Mouse (Mus musculus): ENCODE data around the gene Pxmp4. TPM values are rescaled to one million over a fixed set of nuclear protein-coding genes. Genes with fewer than 3 reads are reported as not detected.

The Pxmp4 gene
- 118 and 138 TPM in 2 replicates for polyA plus RNA-seq (2012; rRNA removed)

DNA sequence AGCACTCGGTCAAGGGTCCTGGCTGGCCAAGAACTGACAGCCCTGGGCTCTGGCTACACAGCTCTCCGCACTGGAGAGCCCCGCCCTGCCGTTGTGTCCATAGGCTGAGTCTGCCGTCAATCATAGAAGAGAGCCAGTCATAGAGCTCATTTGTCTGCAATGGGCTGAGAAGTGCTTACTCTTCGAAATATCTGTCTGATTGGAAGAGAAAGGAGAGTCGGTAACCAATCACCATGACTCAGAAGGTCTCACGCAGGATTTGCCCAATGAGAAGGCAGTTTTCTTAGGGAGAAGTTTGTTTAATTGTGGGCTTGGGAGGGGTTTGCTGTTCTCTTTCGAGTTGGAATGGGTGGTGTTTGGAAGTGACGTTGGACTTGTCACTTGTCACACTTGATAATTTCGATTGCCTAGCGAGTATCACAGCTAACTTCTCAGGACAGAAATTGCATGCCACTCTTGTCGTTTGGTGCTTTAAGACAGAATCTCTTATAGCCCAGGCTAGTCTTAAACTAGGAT, at the start of gene Pxmp4:
Gene Pxmp4, minus strand, starts transcription at position 71 of the 516 bp plus-strand sequence.
- H3K4me1 ChIP-seq (ENCODE audit: control insufficient read depth, insufficient read depth, low read length), result peaks cover 12% of the 10 kb centered on the region; the same call in 1 of the 2 replicates
- TF ChIP-seq CTCF (conservative IDR thresholded peaks at IDR 0.05; ENCODE audit: insufficient read depth, insufficient read length, low read depth, low read length), result no peak
- peak; percentile 78 for TF ChIP-seq POLR2A (IDR thresholded peaks at IDR 0.05; ENCODE audit: low read depth, low read length)
- no peaks in the 10 kb centered on the region for H3K27me3 ChIP-seq (replicated peaks; ENCODE audit: control insufficient read depth, insufficient read depth, low read length)
- H3K4me3 ChIP-seq (ENCODE audit: insufficient read depth, low read depth, low read length), result peak within 1 kb of the TSS; percentile 100
- H3K27ac ChIP-seq (ENCODE audit: insufficient read depth, low read depth, low read length), result peak within 1 kb of the TSS; percentile 99
- DNase-seq, result peak; percentile 100
- H3K36me3 ChIP-seq (ENCODE audit: control insufficient read depth, insufficient read depth, low read length), result no peaks in the 10 kb centered on the region
- under 1% methylated on average over 13 of the region's 13 CpGs for WGBS

DNA sequence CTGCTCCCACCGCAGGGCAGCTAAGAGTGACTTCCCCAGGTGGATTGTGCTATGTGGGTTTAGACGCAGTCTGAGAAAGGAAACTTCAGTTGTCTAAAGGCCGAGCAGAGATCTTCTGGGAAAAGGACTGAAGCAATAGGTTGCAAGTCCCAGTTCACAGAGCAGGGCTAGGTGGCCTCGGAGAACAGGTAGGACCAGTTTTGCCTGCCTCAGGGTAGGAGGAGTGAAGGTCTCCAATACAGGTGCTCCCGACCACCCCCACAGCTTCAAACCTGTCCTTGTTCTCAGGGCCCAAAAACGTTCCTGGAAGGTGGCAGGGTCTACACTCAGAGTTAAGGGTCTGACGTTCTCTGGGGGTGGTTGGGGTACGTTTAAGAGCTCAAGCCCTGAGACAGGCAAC, 47.9 kb upstream of the Pxmp4 start, which contains the start of gene Chmp4b:
Gene Chmp4b, plus strand, starts transcription at position 343 of the 400 bp plus-strand sequence.
- TF ChIP-seq CTCF (conservative IDR thresholded peaks at IDR 0.05; ENCODE audit: insufficient read depth, insufficient read length, low read depth, low read length) (no peak), POLR2A (IDR thresholded peaks at IDR 0.05; ENCODE audit: low read depth, low read length) (no peak)
- H3K27me3 ChIP-seq (replicated peaks; ENCODE audit: control insufficient read depth, insufficient read depth, low read length), result no peaks in the 10 kb centered on the region
- peak; percentile 79 for DNase-seq
- H3K36me3 ChIP-seq (ENCODE audit: control insufficient read depth, insufficient read depth, low read length), result no peaks in the 10 kb centered on the region
- no peak within 1 kb of the TSS for H3K4me3 ChIP-seq (ENCODE audit: insufficient read depth, low read depth, low read length)
- H3K27ac ChIP-seq (ENCODE audit: insufficient read depth, low read depth, low read length), result peak within 1 kb of the TSS; percentile 97
- H3K4me1 ChIP-seq (ENCODE audit: control insufficient read depth, insufficient read depth, low read length), result peaks cover 9% of the 10 kb centered on the region; the same call in 1 of the 2 replicates
- 49% methylated on average over 8 of the region's 8 CpGs for WGBS

DNA sequence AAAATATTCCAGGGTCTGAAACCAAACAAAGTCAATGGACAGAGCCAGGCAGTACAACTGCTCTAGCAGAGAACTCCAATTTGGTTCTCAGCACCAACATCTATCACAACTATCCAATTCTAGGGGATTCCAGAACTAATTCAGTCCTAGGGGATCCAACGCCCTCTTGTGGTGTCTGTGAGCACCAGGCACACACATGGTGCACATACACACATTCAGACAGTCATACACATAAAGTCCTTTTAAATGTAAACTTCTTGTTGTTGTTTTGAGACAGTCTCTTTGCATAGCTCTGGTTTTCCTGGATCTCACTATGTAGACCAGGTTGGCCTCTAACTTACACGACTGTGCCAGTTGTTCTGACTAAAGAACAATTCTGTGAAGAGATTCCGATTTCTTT, 46.9 kb upstream of the Pxmp4 start:
- Histone ChIP-seq H3K4me3 (ENCODE audit: insufficient read depth, low read depth, low read length) (no peak overlapping the region), H3K36me3 (ENCODE audit: control insufficient read depth, insufficient read depth, low read length) (no peaks in the 10 kb centered on the region), H3K4me1 (ENCODE audit: control insufficient read depth, insufficient read depth, low read length) (peaks cover 7% of the 10 kb centered on the region; the same call in 1 of the 2 replicates), H3K27me3 (replicated peaks; ENCODE audit: control insufficient read depth, insufficient read depth, low read length) (no peaks in the 10 kb centered on the region), H3K27ac (ENCODE audit: insufficient read depth, low read depth, low read length) (peak overlapping the region; percentile 85; the same call in 1 of the 2 replicates)
- 71% methylated on average over 3 of the region's 3 CpGs for WGBS
- no peak for DNase-seq
- TF ChIP-seq CTCF (conservative IDR thresholded peaks at IDR 0.05; ENCODE audit: insufficient read depth, insufficient read length, low read depth, low read length) (no peak), POLR2A (IDR thresholded peaks at IDR 0.05; ENCODE audit: low read depth, low read length) (no peak)

DNA sequence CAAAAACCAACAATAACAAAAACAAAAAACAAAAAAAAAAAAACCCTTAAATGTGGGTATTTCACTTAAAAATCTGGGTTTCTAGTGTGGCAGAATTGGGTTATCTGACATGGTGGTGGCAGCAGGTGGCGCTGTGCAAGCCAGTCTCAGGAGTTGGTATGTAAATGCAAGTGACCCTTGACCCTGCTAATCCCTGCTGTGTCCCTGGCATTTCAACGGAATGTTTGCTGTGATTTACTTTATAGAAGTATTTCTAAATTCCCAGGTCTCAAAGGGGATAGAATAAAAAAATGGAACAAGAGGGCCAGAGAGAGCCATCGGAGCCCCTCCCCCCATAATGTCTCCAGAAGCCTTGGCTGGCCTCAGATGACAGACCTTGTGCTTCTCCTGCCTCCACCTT, 44.6 kb upstream of the Pxmp4 start:
- peaks cover 7% of the 10 kb centered on the region; the same call in 1 of the 2 replicates for H3K4me1 ChIP-seq (ENCODE audit: control insufficient read depth, insufficient read depth, low read length)
- peak; percentile 77 for TF ChIP-seq CTCF (conservative IDR thresholded peaks at IDR 0.05; ENCODE audit: insufficient read depth, insufficient read length, low read depth, low read length)
- TF ChIP-seq POLR2A (IDR thresholded peaks at IDR 0.05; ENCODE audit: low read depth, low read length), result no peak
- no peaks in the 10 kb centered on the region for H3K36me3 ChIP-seq (ENCODE audit: control insufficient read depth, insufficient read depth, low read length)
- H3K27ac ChIP-seq (ENCODE audit: insufficient read depth, low read depth, low read length), result no peak overlapping the region
- 24% methylated on average over 3 of the region's 3 CpGs for WGBS
- DNase-seq, result peak; percentile 63
- H3K4me3 ChIP-seq (ENCODE audit: insufficient read depth, low read depth, low read length), result no peak overlapping the region
- no peaks in the 10 kb centered on the region for H3K27me3 ChIP-seq (replicated peaks; ENCODE audit: control insufficient read depth, insufficient read depth, low read length)

DNA sequence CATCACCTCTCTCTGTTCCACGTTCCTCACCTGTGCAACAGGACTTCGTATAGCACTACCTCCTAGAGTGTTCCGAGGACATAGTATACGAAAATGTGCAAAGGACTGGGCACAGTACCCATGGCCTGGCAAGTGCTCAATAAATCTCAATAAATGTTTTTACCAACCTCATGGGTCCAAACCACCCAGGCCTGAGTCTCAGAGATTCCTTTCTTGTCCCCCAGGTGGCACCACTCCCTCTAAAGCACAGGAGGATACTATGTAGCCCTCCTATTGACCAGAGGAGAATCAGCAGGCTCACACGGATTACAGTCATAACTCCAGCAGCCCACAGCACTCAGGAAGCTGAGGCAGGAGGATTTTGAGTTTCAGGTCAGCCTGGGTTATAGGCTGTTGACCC, 43.1 kb upstream of the Pxmp4 start:
- Histone ChIP-seq H3K4me1 (ENCODE audit: control insufficient read depth, insufficient read depth, low read length) (peaks cover 7% of the 10 kb centered on the region; the same call in 1 of the 2 replicates), H3K36me3 (ENCODE audit: control insufficient read depth, insufficient read depth, low read length) (no peaks in the 10 kb centered on the region), H3K27ac (ENCODE audit: insufficient read depth, low read depth, low read length) (no peak overlapping the region), H3K4me3 (ENCODE audit: insufficient read depth, low read depth, low read length) (no peak overlapping the region), H3K27me3 (replicated peaks; ENCODE audit: control insufficient read depth, insufficient read depth, low read length) (no peaks in the 10 kb centered on the region)
- 81% methylated on average over 5 of the region's 5 CpGs for WGBS
- DNase-seq, result peak; percentile 36
- no peak for TF ChIP-seq POLR2A (IDR thresholded peaks at IDR 0.05; ENCODE audit: low read depth, low read length)
- TF ChIP-seq CTCF (conservative IDR thresholded peaks at IDR 0.05; ENCODE audit: insufficient read depth, insufficient read length, low read depth, low read length), result peak; percentile 44

DNA sequence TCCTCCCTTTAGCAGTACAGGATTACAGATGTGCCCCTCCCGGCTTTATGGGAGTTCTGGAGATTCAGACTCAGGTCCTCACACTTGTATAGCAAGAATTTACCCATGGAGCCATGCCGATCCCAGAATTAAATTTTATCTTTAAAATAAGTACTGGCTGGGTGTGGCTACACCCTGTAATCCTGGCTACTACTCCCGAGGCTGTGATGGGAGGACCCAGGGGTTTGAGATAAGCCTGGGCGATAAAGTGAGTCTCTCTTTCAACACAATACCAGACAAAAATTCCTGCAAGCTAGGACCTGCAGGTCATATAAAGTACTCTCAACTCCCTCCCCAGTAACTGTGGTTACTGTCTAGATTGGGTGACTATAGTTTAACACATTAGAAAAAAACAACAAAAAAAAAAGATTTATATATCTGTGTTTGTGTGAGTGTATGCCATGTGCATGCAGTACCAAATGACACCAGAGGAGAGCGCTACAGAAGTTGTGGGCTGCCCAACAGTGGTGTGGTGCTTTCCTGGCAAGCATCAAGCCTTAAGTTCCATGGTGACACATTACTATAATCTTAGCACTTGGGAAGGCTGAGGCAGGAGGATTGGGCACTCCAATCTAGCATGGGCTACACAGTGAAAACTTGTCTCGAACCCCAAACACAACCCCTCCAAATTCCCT, 39.3 kb upstream of the Pxmp4 start:
- WGBS, result 65% methylated on average over 6 of the region's 6 CpGs
- no peaks in the 10 kb centered on the region for H3K4me1 ChIP-seq (ENCODE audit: control insufficient read depth, insufficient read depth, low read length)
- no peaks in the 10 kb centered on the region for H3K27me3 ChIP-seq (replicated peaks; ENCODE audit: control insufficient read depth, insufficient read depth, low read length)
- no peak for DNase-seq
- TF ChIP-seq CTCF (conservative IDR thresholded peaks at IDR 0.05; ENCODE audit: insufficient read depth, insufficient read length, low read depth, low read length) (no peak), POLR2A (IDR thresholded peaks at IDR 0.05; ENCODE audit: low read depth, low read length) (no peak)
- H3K4me3 ChIP-seq (ENCODE audit: insufficient read depth, low read depth, low read length), result no peak overlapping the region
- no peaks in the 10 kb centered on the region for H3K36me3 ChIP-seq (ENCODE audit: control insufficient read depth, insufficient read depth, low read length)
- H3K27ac ChIP-seq (ENCODE audit: insufficient read depth, low read depth, low read length), result no peak overlapping the region; the same call in 1 of the 2 replicates

DNA sequence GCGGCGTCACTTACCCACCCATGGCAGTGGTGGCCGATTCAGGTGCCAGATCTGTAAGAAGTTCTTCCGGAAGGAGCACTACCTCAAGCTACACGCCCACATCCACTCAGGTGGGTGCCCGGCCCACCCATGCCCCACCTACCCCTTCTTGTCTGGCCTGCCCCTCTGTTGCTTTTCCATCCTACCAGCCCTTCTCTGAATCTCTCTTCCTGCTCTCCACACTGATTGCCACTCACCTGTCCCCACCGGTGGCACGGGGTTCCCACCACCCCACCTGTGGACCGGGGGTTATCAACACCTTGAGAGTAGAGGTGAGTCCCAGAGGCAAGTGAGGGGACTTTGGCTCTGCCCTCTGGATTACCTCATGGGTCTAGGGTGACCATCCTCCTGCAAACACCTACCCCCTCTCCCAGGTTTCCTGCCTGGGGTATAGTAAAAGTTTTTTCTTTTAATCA, 38.5 kb upstream of the Pxmp4 start:
- Histone ChIP-seq H3K36me3 (ENCODE audit: control insufficient read depth, insufficient read depth, low read length) (no peaks in the 10 kb centered on the region), H3K27me3 (replicated peaks; ENCODE audit: control insufficient read depth, insufficient read depth, low read length) (no peaks in the 10 kb centered on the region), H3K4me1 (ENCODE audit: control insufficient read depth, insufficient read depth, low read length) (no peaks in the 10 kb centered on the region), H3K27ac (ENCODE audit: insufficient read depth, low read depth, low read length) (peak overlapping the region; percentile 53; the same call in 1 of the 2 replicates), H3K4me3 (ENCODE audit: insufficient read depth, low read depth, low read length) (no peak overlapping the region)
- DNase-seq, result peak; percentile 33
- TF ChIP-seq POLR2A (IDR thresholded peaks at IDR 0.05; ENCODE audit: low read depth, low read length) (no peak), CTCF (conservative IDR thresholded peaks at IDR 0.05; ENCODE audit: insufficient read depth, insufficient read length, low read depth, low read length) (no peak)
- WGBS, result 65% methylated on average over 9 of the region's 9 CpGs
